Mouse (Mus musculus): ENCODE measurements at regions not wholly inside any gene's neighbourhood (a gene's known extent, or its start where the extent isn't known, plus 50 kb on each side); places are given as distances from the start of the nearest gene placed in this dataset.
"Not testable (repeated sequence)": the region's sequence is repeated elsewhere in the genome, so short reads cannot be mapped to it uniquely, and the experiment has no call there.

GRCm38 (mm10) chr16:69937514-69938194, 74.1 kb upstream of the Speer2 start:
- TF ChIP-seq CTCF (IDR thresholded peaks at IDR 0.05; ENCODE audit: low read depth): no peak
- 71% methylated on average over 1 of the region's 1 CpGs for WGBS
- Histone ChIP-seq H3K4me2 (ENCODE audit: low read depth, low read length) (no peak overlapping the region), H3K27me3 (ENCODE audit: insufficient read depth, low read length) (no peaks in the 10 kb centered on the region), H3K4me1 (ENCODE audit: insufficient read depth, low read length) (no peaks in the 10 kb centered on the region), H3K36me3 (ENCODE audit: insufficient read depth, low read length) (no peaks in the 10 kb centered on the region), H3K9ac (replicated peaks; ENCODE audit: low read length) (no peak overlapping the region), H3K4me3 (ENCODE audit: low read length) (no peak overlapping the region), H3K27ac (no peak overlapping the region), H3K9me3 (ENCODE audit: low read length) (no peaks in the 10 kb centered on the region)
- ATAC-seq: no peak
- DNase-seq (ENCODE audit: low spot score): no peak

DNA sequence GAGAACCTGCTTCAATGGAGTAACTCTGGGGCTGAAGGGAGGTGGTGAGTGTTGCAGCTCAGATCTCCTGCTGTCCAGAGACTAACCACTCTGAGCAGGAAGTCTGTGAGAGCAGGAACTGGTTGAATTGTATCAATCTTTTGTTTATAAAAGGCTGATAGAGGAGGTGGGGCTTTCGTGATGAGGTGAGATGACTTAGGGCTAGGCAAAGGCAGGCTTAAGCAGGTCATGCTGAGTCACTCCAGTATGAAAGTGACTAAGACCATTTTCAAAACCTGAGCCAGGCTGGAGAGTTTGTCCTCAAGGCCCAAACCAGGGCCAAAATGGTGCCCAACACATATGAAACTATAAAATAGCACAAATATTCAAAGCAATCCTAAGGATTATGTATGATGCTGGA, 80.1 kb upstream of the Speer2 start:
- Histone ChIP-seq H3K27me3 (ENCODE audit: insufficient read depth, low read length) (no peaks in the 10 kb centered on the region), H3K4me2 (ENCODE audit: low read depth, low read length) (no peak overlapping the region), H3K4me3 (ENCODE audit: low read length) (no peak overlapping the region), H3K9me3 (ENCODE audit: low read length) (no peaks in the 10 kb centered on the region), H3K9ac (replicated peaks; ENCODE audit: low read length) (no peak overlapping the region), H3K36me3 (ENCODE audit: insufficient read depth, low read length) (no peaks in the 10 kb centered on the region), H3K27ac (no peak overlapping the region), H3K4me1 (ENCODE audit: insufficient read depth, low read length) (no peaks in the 10 kb centered on the region)
- WGBS: 88% methylated on average over 1 of the region's 1 CpGs
- TF ChIP-seq CTCF (IDR thresholded peaks at IDR 0.05; ENCODE audit: low read depth): no peak
- DNase-seq (ENCODE audit: low spot score) (no peak), ATAC-seq (no peak)

DNA sequence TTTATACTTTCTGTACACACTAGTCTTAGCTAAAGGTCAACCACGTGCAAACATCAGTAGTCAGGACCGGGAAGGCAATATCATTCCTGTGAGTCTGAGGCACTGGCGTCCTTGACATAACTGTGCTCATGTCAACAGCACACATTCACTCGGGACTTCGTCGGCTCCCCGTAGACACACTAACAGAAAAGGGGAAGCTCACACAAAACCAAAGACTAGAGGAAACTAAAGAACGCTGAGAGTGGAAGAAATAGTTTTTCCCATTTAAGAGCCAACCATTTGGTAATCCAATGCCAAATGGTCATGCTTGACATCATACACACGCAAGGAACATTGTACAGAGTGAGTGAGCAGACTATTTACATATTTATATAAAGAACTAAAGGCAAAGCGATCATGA, 85.2 kb upstream of the Speer2 start:
- Histone ChIP-seq H3K27me3 (ENCODE audit: insufficient read depth, low read length) (no peaks in the 10 kb centered on the region), H3K9me3 (ENCODE audit: low read length) (no peaks in the 10 kb centered on the region), H3K4me2 (ENCODE audit: low read depth, low read length) (no peak overlapping the region), H3K36me3 (ENCODE audit: insufficient read depth, low read length) (no peaks in the 10 kb centered on the region), H3K4me1 (ENCODE audit: insufficient read depth, low read length) (no peaks in the 10 kb centered on the region), H3K4me3 (ENCODE audit: low read length) (no peak overlapping the region), H3K9ac (replicated peaks; ENCODE audit: low read length) (no peak overlapping the region), H3K27ac (no peak overlapping the region)
- DNase-seq (ENCODE audit: low spot score) (no peak), ATAC-seq (no peak)
- TF ChIP-seq CTCF (IDR thresholded peaks at IDR 0.05; ENCODE audit: low read depth): no peak
- 91% methylated on average over 10 of the region's 10 CpGs for WGBS

DNA sequence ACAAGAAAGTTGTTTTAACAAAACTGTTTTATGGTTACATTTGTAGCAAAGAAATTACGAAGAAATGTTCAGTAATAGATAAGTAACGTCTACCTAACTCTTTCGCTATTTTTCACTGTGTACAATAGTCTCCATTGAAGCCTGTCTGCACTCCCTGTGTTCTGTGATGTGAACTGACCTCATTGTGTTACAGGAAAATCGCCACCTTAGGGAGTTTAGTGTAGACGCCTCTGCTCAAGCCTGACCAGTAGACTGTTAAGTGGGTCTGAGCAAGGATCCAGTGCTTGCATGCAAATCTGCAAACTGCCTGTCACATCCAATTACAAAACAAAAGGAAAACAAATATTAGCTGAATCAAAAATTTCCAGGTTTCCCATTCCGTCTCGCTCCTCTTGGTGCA, 85.8 kb upstream of the Speer2 start:
- TF ChIP-seq CTCF (IDR thresholded peaks at IDR 0.05; ENCODE audit: low read depth): no peak
- H3K4me3 ChIP-seq (ENCODE audit: low read length): no peak overlapping the region
- DNase-seq (ENCODE audit: low spot score) (no peak), ATAC-seq (no peak)
- no peaks in the 10 kb centered on the region for H3K36me3 ChIP-seq (ENCODE audit: insufficient read depth, low read length)
- 84% methylated on average over 7 of the region's 7 CpGs for WGBS
- H3K4me2 ChIP-seq (ENCODE audit: low read depth, low read length): no peak overlapping the region
- no peaks in the 10 kb centered on the region for H3K27me3 ChIP-seq (ENCODE audit: insufficient read depth, low read length)
- H3K9me3 ChIP-seq (ENCODE audit: low read length): no peaks in the 10 kb centered on the region
- no peak overlapping the region for H3K27ac ChIP-seq
- H3K9ac ChIP-seq (replicated peaks; ENCODE audit: low read length): no peak overlapping the region
- no peaks in the 10 kb centered on the region for H3K4me1 ChIP-seq (ENCODE audit: insufficient read depth, low read length)

DNA sequence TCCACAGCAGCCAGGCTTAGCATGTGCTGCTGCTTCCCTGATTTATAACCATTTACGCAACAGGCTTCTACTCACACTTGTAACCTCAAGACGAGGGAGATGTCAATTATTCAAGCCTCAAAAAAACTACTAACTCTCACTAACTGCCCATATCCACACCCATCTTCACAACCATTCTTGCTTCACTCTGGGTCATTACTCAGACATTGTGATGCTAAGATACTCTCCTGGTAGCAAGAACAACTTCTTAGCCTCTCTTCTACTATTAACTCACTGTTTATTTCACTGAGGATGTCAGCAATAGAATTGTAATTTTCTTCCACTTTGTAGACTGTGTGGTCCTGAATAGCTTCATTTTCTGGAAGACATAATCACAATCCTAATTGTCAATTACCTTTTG, 88.0 kb upstream of the Speer2 start:
- no peak for TF ChIP-seq CTCF (IDR thresholded peaks at IDR 0.05; ENCODE audit: low read depth)
- Histone ChIP-seq H3K27ac (no peak overlapping the region), H3K4me2 (ENCODE audit: low read depth, low read length) (no peak overlapping the region), H3K36me3 (ENCODE audit: insufficient read depth, low read length) (no peaks in the 10 kb centered on the region), H3K4me3 (ENCODE audit: low read length) (no peak overlapping the region), H3K9me3 (ENCODE audit: low read length) (no peaks in the 10 kb centered on the region), H3K9ac (replicated peaks; ENCODE audit: low read length) (no peak overlapping the region), H3K4me1 (ENCODE audit: insufficient read depth, low read length) (no peaks in the 10 kb centered on the region), H3K27me3 (ENCODE audit: insufficient read depth, low read length) (no peaks in the 10 kb centered on the region)
- ATAC-seq (no peak), DNase-seq (ENCODE audit: low spot score) (no peak)
- 78% methylated on average over 2 of the region's 2 CpGs for WGBS

DNA sequence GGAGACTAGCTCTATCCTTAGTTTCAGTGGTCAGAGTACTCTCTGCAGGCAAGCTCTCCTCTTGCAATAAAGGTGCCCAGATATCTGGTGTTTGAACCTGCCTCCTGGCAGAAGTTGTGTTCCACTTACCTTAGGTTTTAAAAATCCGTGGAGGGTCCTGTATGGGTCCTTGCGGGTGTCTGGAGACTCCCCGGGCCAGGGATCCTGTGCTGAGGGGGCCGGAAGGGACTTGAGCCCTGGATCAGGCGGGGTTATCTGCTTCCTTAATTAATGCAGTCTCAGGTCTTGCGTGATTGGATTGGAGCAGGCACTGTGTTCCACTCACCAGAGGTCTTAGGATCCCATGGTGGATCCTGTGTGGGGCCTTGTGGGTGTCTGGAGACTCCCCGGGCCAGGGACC, 103.0 kb upstream of the Speer2 start:
- not testable (repeated sequence) for DNase-seq (ENCODE audit: low spot score); H3K4me2 ChIP-seq (ENCODE audit: low read depth, low read length); H3K27ac ChIP-seq; H3K4me1 ChIP-seq (ENCODE audit: insufficient read depth, low read length); H3K9ac ChIP-seq (replicated peaks; ENCODE audit: low read length); H3K27me3 ChIP-seq (ENCODE audit: insufficient read depth, low read length); H3K36me3 ChIP-seq (ENCODE audit: insufficient read depth, low read length); H3K4me3 ChIP-seq (ENCODE audit: low read length); H3K9me3 ChIP-seq (ENCODE audit: low read length); ATAC-seq
- 92% methylated on average over 7 of the region's 7 CpGs for WGBS

DNA sequence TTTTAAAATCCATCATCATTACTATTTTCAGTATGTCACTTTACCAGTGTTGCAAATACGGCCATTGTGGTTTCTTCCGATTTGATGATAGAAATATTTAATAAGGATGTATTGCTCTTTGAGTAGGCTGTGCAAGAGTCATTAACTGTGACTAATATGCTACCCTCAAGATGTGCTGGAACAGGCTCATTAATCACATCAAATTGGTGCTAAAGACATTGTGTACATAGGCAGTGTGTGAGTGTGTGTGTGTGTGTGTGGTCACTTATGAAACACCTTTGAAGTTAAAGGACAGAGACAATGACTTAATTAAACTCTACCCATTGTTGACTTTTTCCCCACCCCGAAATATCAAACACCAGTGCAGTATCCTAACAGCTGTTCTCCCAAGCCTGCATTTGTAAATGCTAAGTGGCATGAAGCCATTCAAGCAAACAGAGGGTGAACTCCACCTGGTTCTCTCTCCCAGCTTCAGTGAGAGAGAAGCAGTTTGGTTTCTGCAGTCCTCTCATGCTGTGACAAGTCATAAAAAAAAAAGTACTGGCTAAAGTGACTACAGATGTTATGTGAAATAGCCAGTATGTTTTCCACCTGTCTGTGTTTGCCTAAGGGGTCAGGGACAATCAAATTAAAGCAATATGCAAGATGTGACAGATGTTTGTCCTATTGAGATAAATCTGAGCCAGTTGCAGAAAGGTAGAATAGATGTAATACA, 116.4 kb upstream of the Speer2 start:
- DNase-seq (ENCODE audit: low spot score) (no peak), ATAC-seq (no peak)
- no peaks in the 10 kb centered on the region for H3K9me3 ChIP-seq (ENCODE audit: low read length)
- H3K27me3 ChIP-seq (ENCODE audit: insufficient read depth, low read length): no peaks in the 10 kb centered on the region
- H3K27ac ChIP-seq: no peak overlapping the region
- no peak overlapping the region for H3K4me3 ChIP-seq (ENCODE audit: low read length)
- H3K36me3 ChIP-seq (ENCODE audit: insufficient read depth, low read length): no peaks in the 10 kb centered on the region
- H3K4me1 ChIP-seq (ENCODE audit: insufficient read depth, low read length): no peaks in the 10 kb centered on the region
- no peak overlapping the region for H3K4me2 ChIP-seq (ENCODE audit: low read depth, low read length)
- WGBS: 65% methylated on average over 3 of the region's 3 CpGs
- no peak for TF ChIP-seq CTCF (IDR thresholded peaks at IDR 0.05; ENCODE audit: low read depth)
- H3K9ac ChIP-seq (replicated peaks; ENCODE audit: low read length): no peak overlapping the region

All from hindbrain, postnatal 0 days (tissue).